Mouse (Mus musculus) CD4-positive, CD25-positive, alpha-beta regulatory T cell, adult 4 months (primary cell): ENCODE data around the gene Ano1. TPM values are rescaled to one million over a fixed set of nuclear protein-coding genes. Genes with fewer than 3 reads are reported as not detected.

ENCODE experiments used
- ATAC-seq: one replicate; pipeline ENCODE4 v1.8.0; 2017
- polyA plus RNA-seq, 2 experiments: library from polyadenylated mRNA; unstranded; fragments of 100-300 nt; shearing (Covaris generic); gene quantifications; one replicate each; pipeline ENCODE4 v1.2.1; 2017

The Ano1 gene
- under 1 TPM in 1 of 2 experiments, not detected in 1; 0.09 TPM for polyA plus RNA-seq

DNA sequence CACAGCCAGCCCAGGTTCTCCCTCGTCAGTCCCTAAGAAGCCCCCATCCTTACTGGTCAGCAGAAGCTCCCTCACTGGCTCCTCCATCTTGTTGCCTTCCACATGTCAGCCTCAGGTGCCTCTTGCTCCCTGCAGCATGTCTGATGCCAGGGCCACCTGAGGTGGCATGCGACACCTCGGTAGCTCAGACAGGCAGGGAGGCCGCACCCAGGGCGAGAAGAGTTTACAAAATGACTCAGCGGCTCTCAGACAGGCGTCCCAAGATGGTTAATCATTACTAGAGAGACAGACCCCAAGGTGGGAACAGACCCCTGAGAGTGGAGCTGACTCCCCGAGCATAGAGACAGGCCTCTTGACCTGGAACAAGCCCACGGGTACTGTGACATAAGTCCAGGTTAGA is at the start of gene Ano1:
Gene Ano1, minus strand, starts transcription at position 142 of the 400 bp plus-strand sequence.
- ATAC-seq: no peak

GRCm38 (mm10) chr7:144798471-144798870 is 46.7 kb upstream of the Ano1 start:
- no peak for ATAC-seq

DNA sequence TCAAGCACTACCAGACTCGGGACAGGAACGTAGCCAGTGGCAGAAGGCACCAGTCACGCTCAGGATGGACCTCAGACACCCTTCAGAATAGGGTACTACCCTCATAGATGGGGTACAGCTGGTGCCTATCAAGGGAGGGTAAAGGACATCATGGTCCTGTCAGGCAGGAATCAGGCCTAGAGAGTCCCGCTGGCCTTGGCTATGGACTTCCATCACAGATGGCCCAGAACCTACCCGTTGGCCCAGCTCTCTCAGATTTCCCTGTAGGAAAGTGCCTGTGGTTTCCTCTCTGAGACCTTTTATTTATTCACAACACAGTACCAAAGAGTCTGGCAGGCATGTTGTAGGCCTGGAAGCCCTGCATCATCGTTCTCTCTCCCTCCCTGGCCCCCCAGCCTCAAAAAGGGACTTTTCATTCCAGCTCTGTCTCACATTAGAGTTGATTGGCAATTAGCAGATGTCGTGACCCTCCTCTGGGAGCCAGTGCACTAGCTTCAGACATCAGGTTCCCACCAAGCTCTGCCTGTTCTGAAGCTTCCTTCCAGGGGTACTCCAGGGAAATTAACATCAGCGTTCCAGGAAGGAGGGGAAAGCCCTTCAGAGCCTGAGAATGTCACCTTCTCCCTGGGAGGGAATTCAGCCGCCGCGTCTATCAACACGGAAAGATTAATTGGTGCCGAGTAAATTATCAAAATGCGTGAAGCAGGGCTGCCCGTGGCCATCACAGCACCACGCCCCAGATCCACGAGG is 45.4 kb upstream of the Ano1 start:
- no peak for ATAC-seq

DNA sequence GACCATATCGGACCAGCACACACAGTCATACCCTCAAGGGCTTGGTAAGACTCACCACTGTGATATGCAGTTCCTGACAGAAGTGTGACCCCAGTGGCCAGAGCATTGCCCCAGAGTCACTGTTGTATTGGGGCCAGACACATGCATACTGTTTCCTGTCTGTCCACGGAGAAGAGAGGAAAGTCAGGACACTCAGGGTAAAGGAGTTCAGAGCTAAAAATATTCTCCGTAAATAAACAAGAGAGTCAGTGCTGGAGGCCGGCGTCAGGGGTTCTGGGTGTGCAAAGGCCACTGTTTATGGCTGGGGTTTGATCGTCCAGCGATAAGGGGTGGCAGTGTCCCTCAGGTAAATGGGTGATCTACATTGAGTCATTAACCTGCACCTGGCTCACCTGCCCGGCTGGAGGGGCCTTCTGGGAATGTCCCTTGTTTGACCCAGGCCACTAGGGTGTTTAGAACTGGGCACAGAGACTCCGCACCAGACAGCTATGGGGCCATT is 44.3 kb upstream of the Ano1 start:
- ATAC-seq: no peak

DNA sequence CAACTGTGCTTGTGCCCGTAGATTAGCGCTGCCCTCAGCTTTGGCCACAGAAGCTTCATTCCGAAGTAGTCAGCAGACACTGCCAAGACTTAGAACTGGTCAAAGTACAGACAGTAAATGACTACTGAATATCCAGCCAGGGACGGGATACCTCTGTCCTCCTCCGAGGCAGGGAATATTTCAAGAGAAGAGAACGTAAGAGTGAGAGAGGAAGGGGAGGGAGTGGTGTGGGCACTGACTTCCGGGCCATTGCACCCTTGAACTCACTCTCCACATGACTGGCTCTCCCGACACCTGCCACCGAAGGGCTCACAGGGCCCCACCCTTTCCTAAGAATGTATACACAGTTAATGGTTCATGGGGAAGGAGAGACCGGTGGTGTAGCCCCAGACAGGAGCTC is 41.5 kb upstream of the Ano1 start:
- ATAC-seq: no peak

DNA sequence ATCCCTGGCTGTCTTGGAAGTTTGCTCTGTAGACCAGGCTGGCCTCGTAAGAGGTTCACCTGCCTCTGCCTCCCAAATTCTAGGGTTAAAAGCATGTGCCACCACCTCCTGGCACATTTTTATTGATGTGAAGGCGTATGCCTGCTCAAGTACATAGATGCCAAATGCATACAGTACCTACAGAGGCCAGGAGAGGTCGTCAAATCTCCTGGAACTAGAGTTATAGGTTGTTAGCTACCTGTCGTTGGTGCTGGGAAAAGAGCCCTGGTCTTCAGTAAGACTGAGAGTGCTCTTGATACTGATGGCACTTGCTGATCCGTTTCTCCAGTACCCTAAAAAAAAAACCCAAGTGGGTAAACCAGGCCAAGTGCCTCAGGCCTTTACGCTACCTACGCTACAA is 39.7 kb upstream of the Ano1 start:
- ATAC-seq: no peak

DNA sequence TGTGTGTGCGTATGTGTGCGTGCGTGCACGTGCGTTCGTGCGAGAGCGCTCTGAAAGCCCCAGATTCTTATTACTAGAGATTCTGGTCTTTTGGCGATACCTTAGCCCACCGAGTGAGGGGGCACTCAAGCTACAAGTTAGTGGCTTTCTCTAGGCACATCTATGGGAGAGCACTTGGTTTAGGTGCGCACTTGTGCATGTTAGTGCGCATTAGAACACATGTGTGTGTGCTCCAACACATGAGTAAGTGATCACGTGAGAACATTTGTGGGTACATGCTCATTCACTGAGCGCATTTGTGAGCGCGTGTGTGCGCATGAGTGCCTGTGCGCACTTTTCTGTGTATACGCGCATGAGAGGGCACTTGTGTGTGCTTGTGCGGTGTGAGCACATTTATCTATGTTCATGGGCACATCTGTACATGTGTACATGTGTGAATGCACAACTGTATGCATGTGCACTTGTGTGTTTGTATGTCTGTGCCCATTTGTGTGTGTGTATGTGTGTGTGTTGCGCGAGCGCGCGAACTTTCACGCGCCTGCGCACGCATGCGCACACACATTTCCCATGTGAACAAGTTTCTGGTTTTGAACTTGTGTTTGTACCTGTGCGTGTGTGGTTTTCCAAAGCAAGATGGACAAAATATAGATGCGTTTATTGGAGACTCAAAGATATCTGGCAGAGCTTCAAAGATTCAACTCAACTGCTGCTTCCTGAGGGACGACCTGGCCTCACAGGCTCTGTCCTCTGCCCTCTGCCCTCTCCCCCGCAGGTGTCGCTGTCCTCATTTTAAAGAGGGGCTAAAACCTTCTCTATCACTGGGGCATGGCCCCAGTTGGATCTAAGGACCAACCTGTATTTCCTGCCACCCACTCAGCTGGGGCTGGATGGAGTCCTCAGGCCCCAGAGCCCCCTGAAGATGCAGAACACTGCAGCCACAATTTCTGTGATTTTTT is 38.1 kb upstream of the Ano1 start:
- no peak for ATAC-seq

DNA sequence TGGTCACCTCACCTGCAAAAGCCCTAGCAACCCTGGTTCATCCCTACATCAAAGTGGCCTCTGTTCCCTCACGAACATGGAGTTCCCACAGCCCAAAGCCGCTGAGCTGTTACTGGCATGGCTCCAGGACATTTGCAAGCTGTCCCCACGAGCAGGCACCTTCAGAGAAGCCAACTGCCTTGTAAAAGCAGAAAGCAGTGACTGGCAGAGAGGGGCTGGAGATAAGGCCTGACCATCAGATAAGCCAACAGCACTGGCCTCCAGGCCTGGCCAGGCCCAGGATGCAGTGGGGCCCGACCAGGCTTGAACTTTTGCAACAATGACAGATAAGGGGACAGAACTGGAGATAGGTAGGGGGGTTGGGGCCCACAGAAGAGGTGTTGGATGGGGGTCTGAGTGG is 36.9 kb upstream of the Ano1 start:
- no peak for ATAC-seq

DNA sequence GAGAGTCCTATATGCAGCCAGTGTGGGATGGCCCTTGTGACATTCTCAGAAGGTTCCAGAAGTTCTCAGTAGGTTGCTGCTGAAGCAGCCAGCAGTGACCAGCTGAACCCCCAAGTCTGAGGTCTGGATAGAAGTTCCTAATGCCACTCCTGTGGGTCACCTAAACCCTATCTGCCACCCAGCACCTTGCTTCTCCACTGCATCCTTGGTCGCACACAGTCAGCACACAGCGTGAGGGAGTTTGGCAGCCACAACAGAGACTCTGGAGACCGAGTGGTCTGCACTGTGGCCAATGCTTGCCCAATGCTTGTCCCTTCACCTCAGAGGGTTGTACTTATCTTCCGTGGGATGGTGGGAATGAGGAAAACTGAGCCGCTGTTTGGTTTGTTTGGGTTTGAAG is 35.7 kb upstream of the Ano1 start:
- ATAC-seq: no peak

DNA sequence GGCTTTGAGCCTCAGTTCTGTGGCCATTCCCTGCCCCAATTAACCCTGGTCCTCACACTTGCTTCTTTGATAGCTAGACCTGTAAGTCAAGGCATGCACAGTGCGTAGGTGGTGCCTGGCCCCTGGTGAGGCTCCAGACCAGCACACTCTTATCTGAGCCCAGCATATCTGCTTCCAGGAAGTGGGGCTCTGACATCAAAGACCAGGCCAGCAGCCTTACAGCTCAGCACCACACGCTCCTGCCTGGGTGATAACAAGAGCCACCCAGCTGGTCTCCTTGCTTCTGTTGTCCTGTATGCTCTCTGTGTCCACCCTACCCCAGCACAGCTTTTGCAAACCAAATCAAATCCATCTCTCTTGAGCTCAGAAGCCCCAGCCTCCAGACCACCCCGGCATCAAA is 34.8 kb upstream of the Ano1 start:
- ATAC-seq: no peak

GRCm38 (mm10) chr7:144784176-144784575 is 32.4 kb upstream of the Ano1 start:
- ATAC-seq: no peak

DNA sequence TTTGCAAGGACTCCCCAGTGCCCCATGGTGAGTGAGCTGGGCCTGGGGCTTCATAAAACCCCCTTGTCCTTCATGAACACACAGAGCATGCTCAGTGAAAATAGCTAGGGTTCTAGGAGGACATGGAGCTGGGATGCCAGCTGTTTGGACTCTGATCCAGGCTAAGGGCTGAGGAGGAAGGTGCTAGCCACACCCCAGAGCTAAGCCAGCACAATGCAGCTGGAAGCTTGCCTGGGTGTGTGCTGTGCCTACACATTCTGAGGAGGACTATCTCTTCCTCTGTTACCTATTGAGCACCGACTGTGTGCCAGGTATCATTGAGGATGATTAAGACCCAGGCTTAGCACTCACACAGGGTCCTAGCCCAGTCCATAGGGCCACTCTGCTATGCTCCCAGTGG is 30.6 kb upstream of the Ano1 start:
- ATAC-seq: no peak

- ATAC-seq: no peak
These were observed 29.6 kb upstream of the Ano1 start for GRCm38 (mm10) chr7:144781337-144781736.

- no peak for ATAC-seq
These were observed 28.4 kb upstream of the Ano1 start for GRCm38 (mm10) chr7:144780190-144780589.

DNA sequence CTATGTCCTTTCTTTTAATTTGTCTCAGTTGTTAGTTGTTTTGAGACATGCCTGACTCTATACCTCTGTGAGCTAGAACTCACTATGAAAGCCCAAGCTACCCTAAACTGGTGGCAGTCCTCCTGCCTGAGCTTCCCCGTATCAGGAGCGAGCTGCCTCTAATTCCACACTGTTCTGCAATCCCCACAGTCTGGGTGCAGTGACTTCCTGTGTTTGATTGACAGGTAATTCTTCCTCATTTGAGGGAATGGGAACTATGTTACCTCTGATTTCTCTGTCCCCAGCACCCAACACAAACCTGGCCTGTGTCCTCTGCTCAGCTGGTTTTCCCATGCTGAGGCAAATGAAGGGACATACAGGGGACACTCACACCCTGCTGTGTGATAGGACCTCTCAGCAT is 27.9 kb upstream of the Ano1 start:
- no peak for ATAC-seq

DNA sequence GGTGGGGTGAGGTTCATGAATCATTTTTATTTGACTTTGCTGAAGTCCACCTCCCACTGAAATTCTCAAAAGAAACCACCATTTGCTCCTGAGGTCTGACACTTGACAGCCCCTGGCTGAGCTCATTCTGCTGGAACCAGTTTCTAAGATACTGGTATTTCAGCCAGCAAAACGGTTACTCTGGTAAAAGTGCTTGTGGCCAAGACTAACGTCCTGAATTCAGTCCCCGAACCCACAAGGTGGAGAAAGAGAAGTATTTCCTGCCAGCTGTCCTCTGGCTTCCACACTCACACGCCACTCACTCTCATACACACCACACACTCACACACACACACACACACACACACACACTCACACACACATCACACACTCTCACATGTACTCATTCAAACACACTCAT is 26.0 kb upstream of the Ano1 start:
- ATAC-seq: no peak

DNA sequence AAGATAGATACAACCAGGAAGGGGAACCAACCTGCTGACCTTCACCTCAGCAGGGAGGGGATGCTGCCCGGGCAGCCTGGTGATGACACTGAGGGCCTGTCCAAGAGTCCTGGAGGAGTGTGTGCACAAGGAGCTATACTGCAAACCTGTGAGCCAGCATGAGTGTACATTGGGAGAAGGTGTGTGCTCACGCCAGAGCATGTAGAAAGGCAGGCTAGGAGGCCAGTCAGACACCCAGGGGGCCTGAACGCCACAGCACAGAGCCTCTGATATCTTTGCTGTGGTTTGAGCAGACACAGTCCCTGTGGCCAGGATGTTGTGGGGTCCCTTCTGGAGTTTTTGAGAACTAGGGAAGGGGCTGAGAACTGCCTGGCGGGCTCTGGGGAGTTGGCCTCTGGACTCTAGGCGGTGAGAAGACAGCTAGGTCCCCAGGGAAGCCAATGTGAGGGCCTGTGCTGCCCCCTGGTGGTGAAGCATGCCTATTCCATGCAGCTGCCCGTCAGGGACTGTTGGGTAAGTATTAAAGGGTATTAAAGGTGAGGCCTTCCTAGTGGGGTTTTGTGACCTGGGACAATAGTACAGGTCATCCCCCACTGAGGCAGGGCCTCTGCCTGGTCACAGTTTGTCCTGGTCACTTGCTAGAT is 24.2 kb upstream of the Ano1 start:
- ATAC-seq: no peak

GRCm38 (mm10) chr7:144775214-144775613 is 23.4 kb upstream of the Ano1 start:
- no peak for ATAC-seq

DNA sequence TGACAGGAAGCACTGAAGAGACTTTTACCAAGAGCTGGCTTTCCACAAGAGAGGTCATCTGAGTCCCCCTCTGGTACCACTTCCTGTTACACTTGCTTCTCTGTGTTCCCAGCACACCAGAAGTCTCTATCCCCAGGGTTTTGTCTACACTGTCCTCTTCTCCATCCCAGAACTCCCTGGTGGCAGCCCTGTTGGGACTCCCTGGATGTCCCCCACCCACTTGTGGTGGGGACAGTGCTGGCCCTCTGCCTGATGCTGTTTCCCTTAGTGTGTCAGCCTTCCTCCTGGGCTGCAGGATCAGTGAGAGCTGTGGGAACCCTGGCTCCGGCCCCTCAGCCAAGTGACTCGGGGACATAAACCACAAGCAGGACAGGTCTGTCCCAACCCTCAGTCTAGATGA is 22.5 kb upstream of the Ano1 start:
- no peak for ATAC-seq

- ATAC-seq: no peak
These were observed 18.3 kb upstream of the Ano1 start for GRCm38 (mm10) chr7:144770116-144770515.

GRCm38 (mm10) chr7:144769434-144770080 is 17.8 kb upstream of the Ano1 start:
- no peak for ATAC-seq

GRCm38 (mm10) chr7:144768845-144769244 is 17.1 kb upstream of the Ano1 start:
- no peak for ATAC-seq
